Mouse (Mus musculus) heart, embryonic 10.5 days (tissue): ENCODE results near the gene Tspan4. TPM values are rescaled to one million over a fixed set of nuclear protein-coding genes. Genes with fewer than 3 reads are reported as not detected.
"Not testable (repeated sequence)": the region's sequence is repeated elsewhere in the genome, so short reads cannot be mapped to it uniquely, and the experiment has no call there.

Experiments
- DNase-seq: peaks from one replicate; pipeline ENCODE4 v3.0.0-alpha.2; 2017; ENCODE audit warnings: low spot score
- H3K27ac ChIP-seq: fragments of 300-500 bp; sonication (generic); 2 replicates; pipeline ENCODE4 v1.5.1; 2016; ENCODE audit warnings: mild to moderate bottlenecking
- H3K27me3 ChIP-seq: fragments of 300-500 bp; sonication (generic); 2 replicates; pipeline ENCODE4 v1.6.1; 2016; ENCODE audit warnings: mild to moderate bottlenecking; ENCODE audit not compliant: poor library complexity, insufficient read depth, severe bottlenecking
- H3K36me3 ChIP-seq: fragments of 300-500 bp; sonication (generic); 2 replicates; pipeline ENCODE4 v1.6.1; 2016; ENCODE audit warnings: mild to moderate bottlenecking, moderate library complexity
- H3K4me1 ChIP-seq: fragments of 300-500 bp; sonication (generic); 2 replicates; pipeline ENCODE4 v1.6.1; 2016; ENCODE audit warnings: mild to moderate bottlenecking
- H3K4me3 ChIP-seq: fragments of 300-500 bp; sonication (generic); 2 replicates; pipeline ENCODE4 v1.5.1; 2016; ENCODE audit warnings: mild to moderate bottlenecking, moderate library complexity
- H3K9me3 ChIP-seq: fragments of 300-500 bp; sonication (generic); 2 replicates; pipeline ENCODE4 v1.6.1; 2016; ENCODE audit warnings: mild to moderate bottlenecking, moderate library complexity
- WGBS: fragments of 180-500 bp; shearing (Covaris S2); methylation state at CpG from one replicate; pipeline ENCODE4 v1.1.7; 2016; 5-methylcytosine and 5-hydroxymethylcytosine counted together
- polyA plus RNA-seq: library from polyadenylated mRNA; unstranded; fragments of >200 nt; fragmentation: Nextera tagmentation; extraction: Ambion mirVana; gene quantifications from 2 replicates; pipeline ENCODE4 v1.2.1, GENCODE M21; 2016

The Tspan4 gene
- polyA plus RNA-seq, 1 experiment from 2014 or later = 69.0 TPM

DNA sequence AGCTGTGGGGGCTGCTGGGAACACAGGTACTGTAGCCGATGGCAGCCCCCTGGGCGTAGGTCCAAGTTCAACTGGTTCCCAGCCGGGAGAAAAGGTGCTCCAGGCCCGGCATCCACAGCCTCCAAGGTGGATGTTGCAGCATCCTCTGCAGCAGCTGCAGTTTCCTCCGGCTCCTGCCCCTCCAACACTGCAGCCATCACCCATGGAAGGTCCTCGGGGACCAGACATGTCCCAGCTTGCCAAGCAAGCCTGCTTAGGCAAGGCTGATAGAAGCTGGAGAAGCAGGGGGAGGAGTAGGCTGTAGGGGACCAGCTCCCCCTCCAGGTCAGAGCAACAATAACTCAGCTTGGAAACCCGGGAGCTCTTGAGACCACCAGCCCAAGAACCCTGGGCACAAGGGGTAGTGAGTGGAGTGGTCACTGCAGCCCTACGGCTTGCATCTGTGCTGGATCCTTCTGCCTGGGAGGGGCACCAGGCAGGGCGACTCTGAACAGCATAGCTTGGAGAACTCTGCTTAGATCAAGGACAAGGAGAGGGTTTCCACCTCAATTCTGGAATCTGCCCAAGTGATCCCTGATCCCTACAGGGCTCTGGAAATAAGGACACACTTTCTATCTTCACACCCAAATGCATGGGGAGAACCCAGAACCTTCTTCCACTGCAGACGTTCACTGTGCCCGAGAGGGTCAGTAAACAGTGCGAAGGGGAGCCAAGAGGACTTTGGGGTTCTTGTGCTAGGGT is 31.8 kb upstream of the Tspan4 start:
- WGBS = 31% methylated on average over 12 of the region's 12 CpGs
- peak; percentile 76 for DNase-seq
- Histone ChIP-seq H3K4me3 (peak overlapping the region; percentile 66), H3K27ac (peak overlapping the region; percentile 88), H3K36me3 (peaks cover 44% of the 10 kb centered on the region), H3K9me3 (no peaks in the 10 kb centered on the region), H3K27me3 (no peaks in the 10 kb centered on the region), H3K4me1 (peaks cover 41% of the 10 kb centered on the region)

DNA sequence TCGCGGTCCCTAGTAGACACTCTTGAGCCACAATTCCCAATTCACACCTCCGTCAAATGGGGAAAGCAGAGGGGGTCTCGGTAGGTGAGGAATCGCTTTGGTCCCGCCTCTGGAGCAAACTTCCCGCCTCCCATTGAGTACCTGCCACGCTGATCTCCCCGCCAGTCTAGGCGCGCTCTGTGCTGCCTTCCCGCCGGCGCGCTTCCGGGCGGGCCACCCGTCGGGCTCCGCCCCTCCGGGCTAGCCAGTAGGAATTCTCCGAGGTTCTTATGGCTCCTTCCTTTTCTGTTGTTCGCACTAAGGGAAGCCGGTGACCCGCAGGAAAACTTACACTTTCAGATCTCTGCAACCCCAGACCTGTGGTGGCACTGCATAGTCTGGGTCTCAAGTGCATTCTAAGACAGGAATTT is 31.2 kb upstream of the Tspan4 start, which contains the start of gene Pidd1:
TSS of gene Pidd1 (minus strand) at position 198 of the 410 bp plus-strand sequence.
- DNase-seq = peak; percentile 92
- Histone ChIP-seq H3K4me3 (peak within 1 kb of the TSS; percentile 66), H3K27me3 (no peaks in the 10 kb centered on the region), H3K36me3 (peaks cover 44% of the 10 kb centered on the region), H3K27ac (peak within 1 kb of the TSS; percentile 88), H3K4me1 (peaks cover 47% of the 10 kb centered on the region), H3K9me3 (no peaks in the 10 kb centered on the region)
- under 1% methylated on average over 25 of the region's 25 CpGs for WGBS

DNA sequence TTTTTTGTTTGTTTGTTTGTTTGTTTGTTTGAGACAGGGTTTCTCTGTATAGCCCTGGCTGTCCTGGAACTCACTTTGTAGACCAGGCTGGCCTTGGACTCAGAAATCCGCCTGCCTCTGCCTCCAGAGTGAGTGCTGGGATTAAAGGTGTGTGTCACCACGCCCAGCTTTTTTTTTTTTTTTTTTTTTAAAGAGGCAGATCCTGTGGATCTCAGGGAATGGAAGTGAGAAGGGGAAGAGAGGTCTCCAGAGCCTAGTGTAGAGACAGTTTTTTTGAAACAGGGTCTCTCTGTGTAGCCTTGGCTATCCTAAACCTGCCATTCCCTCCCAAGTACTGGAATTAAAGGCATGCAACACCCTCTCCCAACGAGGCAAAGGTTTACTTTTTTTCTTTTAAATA is 28.7 kb upstream of the Tspan4 start:
- Histone ChIP-seq H3K4me3 (peak overlapping the region; percentile 84; the same call in 1 of the 2 replicates), H3K27ac (peak overlapping the region; percentile 97), H3K4me1 (peaks cover 37% of the 10 kb centered on the region), H3K36me3 (peaks cover 44% of the 10 kb centered on the region)
- 70% methylated on average over 3 of the region's 3 CpGs for WGBS
- not testable (repeated sequence) for H3K9me3 ChIP-seq, DNase-seq, H3K27me3 ChIP-seq

DNA sequence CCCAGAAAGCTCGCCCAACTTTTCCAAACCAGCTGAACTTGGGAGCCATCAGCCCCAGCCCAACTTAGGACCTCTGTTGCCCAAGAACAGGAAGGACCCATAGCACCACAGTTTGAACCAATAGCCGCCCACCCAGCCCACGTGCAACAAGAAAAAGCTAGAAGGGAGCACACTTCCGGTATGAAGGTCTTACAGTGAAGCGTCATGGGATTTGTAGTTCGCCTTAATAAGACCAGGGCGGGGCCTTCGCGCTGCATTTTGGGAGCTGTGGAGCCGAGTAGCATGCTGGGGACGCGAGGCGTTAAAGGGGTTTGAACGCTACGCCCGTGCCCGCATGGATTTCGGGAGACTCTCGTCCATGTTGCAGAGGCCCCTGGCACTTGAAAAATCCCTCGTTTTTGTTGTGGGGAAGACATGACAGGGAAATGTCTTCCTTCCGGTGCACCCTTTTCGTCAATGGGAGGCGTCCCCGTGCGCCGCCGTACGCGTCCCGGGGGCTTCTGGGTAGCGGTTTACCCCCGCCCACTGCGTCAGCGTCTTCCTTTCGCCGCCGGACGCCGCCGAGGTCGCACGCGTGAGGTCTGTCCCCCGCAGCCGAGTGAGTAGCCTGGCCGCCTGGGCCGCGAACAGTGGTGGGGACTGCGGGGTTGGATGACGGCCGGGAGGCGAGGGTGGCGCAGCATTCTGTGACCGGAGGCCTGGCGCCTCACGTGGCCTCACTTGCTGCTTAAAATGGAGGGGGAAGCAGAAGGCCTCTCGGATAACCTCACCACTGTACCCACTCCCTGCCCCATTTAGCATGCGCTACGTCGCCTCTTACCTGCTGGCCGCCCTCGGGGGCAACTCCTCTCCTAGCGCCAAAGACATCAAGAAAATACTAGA is 27.7 kb upstream of the Tspan4 start, which contains the start of gene Rplp2:
TSS of gene Rplp2 (plus strand) at position 261 of the 882 bp plus-strand sequence.
- Histone ChIP-seq H3K9me3 (no peaks in the 10 kb centered on the region), H3K27me3 (no peaks in the 10 kb centered on the region), H3K27ac (peak within 1 kb of the TSS; percentile 97), H3K4me3 (peak within 1 kb of the TSS; percentile 84), H3K36me3 (peaks cover 44% of the 10 kb centered on the region), H3K4me1 (peaks cover 27% of the 10 kb centered on the region)
- WGBS = under 1% methylated on average over 63 of the region's 63 CpGs
- peak; percentile 97 for DNase-seq

DNA sequence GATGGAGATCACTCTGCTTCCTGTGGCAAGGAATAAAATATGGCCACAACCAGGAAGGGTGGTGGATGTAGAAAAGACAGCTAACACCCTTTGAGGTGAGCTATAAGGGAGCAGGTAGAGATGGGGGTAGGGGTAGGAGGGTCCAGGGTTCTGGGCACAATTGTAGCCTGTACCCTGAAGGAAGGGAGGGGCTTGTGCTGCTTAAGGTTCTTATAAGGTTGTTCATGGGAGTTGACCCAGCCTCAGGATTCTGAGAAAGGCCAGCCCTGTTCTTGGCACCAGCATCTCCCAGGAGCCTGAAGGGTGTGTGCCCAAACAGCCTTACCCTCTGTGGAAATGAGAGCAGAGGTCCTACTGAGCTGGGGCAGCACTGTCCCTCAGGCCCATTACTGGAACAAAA is 23.1 kb upstream of the Tspan4 start:
- no peak for DNase-seq
- Histone ChIP-seq H3K27ac (no peak overlapping the region), H3K27me3 (no peaks in the 10 kb centered on the region), H3K36me3 (peaks cover 42% of the 10 kb centered on the region), H3K4me3 (no peak overlapping the region), H3K9me3 (no peaks in the 10 kb centered on the region), H3K4me1 (peaks cover 36% of the 10 kb centered on the region)

DNA sequence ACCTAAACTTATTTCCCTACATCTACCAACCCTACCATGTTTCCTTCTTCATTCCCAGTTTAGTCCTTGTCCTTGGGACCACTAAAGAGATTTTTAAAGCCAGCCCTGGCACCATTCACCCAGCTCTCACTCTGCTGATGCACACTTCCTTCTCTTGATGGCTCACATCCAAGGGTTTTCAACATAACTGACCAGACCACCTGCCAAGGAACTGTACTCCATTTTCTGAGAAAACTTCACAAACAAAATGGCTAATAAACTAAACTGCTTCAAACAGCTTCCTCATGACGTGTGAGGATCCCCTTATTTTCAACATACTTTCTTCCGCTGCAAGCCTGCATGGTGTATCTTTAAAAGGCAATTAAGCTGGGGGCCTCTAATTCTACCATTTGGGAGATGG is 21.4 kb upstream of the Tspan4 start:
- WGBS = 78% methylated on average over 2 of the region's 2 CpGs
- H3K9me3 ChIP-seq = no peaks in the 10 kb centered on the region
- peaks cover 12% of the 10 kb centered on the region for H3K27me3 ChIP-seq
- H3K4me3 ChIP-seq = no peak overlapping the region
- peaks cover 34% of the 10 kb centered on the region for H3K4me1 ChIP-seq
- no peak for DNase-seq
- H3K27ac ChIP-seq = no peak overlapping the region
- peaks cover 51% of the 10 kb centered on the region for H3K36me3 ChIP-seq

DNA sequence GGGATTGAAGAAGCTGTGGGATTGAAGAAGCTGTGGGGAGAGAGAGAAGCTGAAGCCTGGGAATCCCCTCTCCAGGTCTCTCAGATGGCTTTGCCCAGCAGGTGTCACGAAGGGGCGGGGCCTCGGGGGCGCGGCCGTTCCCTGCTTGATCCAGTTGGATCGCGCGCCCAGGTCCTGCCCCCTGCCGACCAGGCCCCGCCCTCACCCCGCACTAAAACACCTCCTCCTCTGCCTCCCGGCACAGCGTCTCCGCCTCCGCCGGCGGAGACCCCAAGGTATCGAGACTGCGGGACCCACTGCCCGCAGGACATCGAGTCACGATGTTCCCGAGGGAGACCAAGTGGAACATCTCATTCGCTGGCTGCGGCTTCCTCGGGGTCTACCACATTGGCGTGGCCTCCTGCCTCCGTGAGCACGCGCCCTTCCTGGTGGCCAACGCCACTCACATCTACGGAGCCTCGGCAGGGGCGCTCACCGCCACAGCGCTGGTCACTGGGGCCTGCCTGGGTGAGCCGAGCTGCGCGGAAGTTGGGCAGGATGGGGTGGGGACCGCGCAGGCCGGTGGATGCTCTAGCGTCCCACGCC is 20.0 kb upstream of the Tspan4 start, which contains the start of gene Pnpla2:
TSS of gene Pnpla2 (plus strand) at position 232 of the 585 bp plus-strand sequence.
- H3K9me3 ChIP-seq = no peaks in the 10 kb centered on the region
- H3K27me3 ChIP-seq = peaks cover 27% of the 10 kb centered on the region
- peak; percentile 97 for DNase-seq
- peak within 1 kb of the TSS; percentile 82 for H3K4me3 ChIP-seq
- peak within 1 kb of the TSS; percentile 87 for H3K27ac ChIP-seq
- WGBS = under 1% methylated on average over 43 of the region's 45 CpGs
- H3K4me1 ChIP-seq = peaks cover 30% of the 10 kb centered on the region
- H3K36me3 ChIP-seq = peaks cover 49% of the 10 kb centered on the region

DNA sequence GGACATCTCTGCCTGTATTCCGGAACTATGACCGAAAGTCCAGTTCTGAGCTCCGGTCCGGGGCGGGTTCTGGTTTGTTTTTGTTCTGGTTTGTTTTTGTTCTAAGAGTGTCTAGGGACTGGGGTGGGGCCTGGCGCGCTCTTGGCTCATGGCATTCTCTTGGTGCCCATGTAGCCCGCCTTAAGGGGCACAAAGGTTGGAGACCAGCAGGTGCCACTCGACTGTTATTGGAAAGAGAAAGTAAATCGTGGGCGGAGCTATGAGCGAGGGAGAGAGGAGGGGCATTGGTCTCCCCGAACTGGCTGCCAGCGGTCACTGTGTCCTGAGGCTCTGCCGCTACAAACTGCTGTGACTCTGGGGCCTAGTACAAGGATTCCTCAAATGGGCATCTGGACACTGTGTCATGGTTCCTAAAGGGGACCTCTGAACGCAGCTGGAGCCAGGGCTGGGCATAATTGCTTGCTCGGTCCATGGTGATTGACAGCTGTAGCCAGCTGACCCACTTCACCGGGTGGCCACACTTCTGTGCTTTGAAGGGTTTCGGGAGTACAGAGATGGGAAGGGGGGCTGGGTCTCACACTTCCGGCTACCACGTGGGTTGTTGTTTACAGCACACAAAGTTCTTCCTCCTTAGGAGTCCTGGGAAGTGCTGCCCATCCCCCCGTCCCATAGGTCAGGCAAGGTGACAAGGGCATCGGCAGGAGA is 19.3 kb upstream of the Tspan4 start:
- H3K27me3 ChIP-seq = peaks cover 34% of the 10 kb centered on the region
- peaks cover 42% of the 10 kb centered on the region for H3K36me3 ChIP-seq
- peak overlapping the region; percentile 87 for H3K27ac ChIP-seq
- WGBS = 2% methylated on average over 23 of the region's 23 CpGs
- peak overlapping the region; percentile 82 for H3K4me3 ChIP-seq
- H3K9me3 ChIP-seq = no peaks in the 10 kb centered on the region
- peaks cover 32% of the 10 kb centered on the region for H3K4me1 ChIP-seq
- DNase-seq = peak; percentile 88

DNA sequence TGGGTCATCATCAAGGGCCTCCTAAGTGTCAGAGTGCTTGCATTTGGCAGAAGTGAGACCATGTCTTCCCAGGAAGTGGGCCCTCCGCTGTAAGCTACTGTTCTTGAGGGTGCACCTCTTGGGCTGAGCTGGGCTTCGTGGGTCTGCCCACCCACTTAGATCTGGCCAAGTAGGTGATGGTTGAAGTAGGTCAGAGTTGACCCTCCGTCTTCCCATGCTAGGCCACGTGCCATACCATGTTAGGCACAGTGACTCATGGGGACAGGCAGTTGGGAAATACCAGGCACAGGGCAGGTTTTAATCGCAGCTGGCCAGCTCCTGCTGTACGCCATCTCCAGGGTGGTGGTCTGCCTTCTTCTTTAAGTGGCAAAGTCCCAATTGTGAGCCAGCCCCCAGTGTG is 18.3 kb upstream of the Tspan4 start:
- WGBS = 84% methylated on average over 6 of the region's 6 CpGs
- Histone ChIP-seq H3K27ac (no peak overlapping the region), H3K36me3 (peaks cover 32% of the 10 kb centered on the region), H3K9me3 (no peaks in the 10 kb centered on the region), H3K4me1 (peaks cover 41% of the 10 kb centered on the region), H3K27me3 (peaks cover 43% of the 10 kb centered on the region), H3K4me3 (no peak overlapping the region)
- no peak for DNase-seq

DNA sequence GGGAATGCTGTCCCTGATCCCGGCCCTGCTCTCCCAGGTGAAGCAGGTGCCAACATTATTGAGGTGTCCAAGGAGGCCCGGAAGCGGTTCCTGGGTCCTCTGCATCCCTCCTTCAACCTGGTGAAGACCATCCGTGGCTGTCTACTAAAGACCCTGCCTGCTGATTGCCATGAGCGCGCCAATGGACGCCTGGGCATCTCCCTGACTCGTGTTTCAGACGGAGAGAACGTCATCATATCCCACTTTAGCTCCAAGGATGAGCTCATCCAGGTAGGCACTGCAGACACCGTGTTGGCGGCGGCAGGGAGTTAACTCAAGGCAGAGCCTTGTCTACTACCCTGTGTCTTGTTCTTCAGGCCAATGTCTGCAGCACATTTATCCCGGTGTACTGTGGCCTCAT is 17.8 kb upstream of the Tspan4 start:
- WGBS = 86% methylated on average over 14 of the region's 14 CpGs
- Histone ChIP-seq H3K9me3 (no peaks in the 10 kb centered on the region), H3K4me1 (peaks cover 46% of the 10 kb centered on the region), H3K27me3 (peaks cover 48% of the 10 kb centered on the region), H3K4me3 (no peak overlapping the region), H3K27ac (no peak overlapping the region), H3K36me3 (peaks cover 27% of the 10 kb centered on the region)
- DNase-seq = no peak

DNA sequence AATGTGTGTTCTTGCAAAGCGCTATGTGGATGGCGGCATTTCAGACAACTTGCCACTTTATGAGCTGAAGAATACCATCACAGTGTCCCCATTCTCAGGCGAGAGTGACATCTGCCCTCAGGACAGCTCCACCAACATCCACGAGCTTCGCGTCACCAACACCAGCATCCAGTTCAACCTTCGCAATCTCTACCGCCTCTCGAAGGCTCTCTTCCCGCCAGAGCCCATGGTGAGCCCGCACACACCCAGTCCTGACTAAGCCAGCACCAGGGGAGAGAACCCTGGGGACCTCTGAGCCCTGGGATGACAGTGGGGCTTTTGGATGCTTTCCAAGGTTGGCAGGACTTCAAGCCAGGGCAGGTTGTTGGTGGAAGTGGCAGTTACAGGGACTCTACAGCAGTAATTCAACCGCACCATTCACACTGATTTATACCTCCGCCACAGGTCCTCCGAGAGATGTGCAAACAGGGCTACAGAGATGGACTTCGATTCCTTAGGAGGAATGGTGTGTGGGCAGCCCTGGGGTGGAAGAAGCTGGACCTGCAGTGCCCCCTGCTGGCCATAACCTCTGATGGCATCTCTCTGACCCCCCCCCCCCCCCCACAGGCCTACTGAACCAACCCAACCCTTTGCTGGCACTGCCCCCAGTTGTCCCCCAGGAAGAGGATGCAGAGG is 16.9 kb upstream of the Tspan4 start:
- H3K4me3 ChIP-seq = no peak overlapping the region
- WGBS = 78% methylated on average over 15 of the region's 15 CpGs
- no peak for DNase-seq
- H3K36me3 ChIP-seq = peaks cover 25% of the 10 kb centered on the region
- peaks cover 57% of the 10 kb centered on the region for H3K27me3 ChIP-seq
- peaks cover 49% of the 10 kb centered on the region for H3K4me1 ChIP-seq
- no peaks in the 10 kb centered on the region for H3K9me3 ChIP-seq
- no peak overlapping the region for H3K27ac ChIP-seq

DNA sequence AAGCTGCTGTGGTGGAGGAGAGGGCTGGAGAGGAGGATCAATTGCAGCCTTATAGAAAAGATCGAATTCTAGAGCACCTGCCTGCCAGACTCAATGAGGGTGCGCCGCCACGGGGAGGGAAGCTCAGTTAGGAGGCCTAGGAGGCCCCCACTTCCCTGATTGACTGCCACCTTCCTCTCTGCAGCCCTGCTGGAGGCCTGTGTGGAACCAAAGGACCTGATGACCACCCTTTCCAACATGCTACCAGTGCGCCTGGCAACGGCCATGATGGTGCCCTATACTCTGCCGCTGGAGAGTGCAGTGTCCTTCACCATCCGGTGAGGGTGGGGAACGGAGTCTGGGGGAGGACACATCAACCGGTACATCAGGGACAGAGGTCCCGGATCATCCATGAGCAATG is 16.4 kb upstream of the Tspan4 start:
- Histone ChIP-seq H3K4me1 (peaks cover 53% of the 10 kb centered on the region), H3K9me3 (no peaks in the 10 kb centered on the region), H3K4me3 (no peak overlapping the region), H3K27me3 (peaks cover 63% of the 10 kb centered on the region), H3K27ac (no peak overlapping the region), H3K36me3 (peaks cover 25% of the 10 kb centered on the region)
- WGBS = 82% methylated on average over 11 of the region's 11 CpGs
- no peak for DNase-seq
